Comparison of ENCODE assay signal across 9 mouse cellular contexts in genomic region chr9:44709600-44709999, GRCm38 (mm10). TPM values are rescaled to one million over a fixed set of nuclear protein-coding genes. Genes with fewer than 3 reads are reported as not detected.
DNase-seq lines count a peak whose midpoint lies in the region; ATAC-seq and TF ChIP-seq lines count a peak whose summit lies in the region.
"Had no signal": no experiment of that assay in that cellular context is flagged by ENCODE, and none has a peak within 500 bp of the region (broad histone marks: within the 10 kb centered on the region; RNA-seq: fewer than 3 reads in every experiment).

No protein-coding gene starts in this region.

- peak; percentile 61 for TF ChIP-seq CTCF in heart, postnatal 0 days (IDR thresholded peaks at IDR 0.05; ENCODE audit: low read depth)
- TF ChIP-seq CTCF in G1E (IDR thresholded peaks at IDR 0.05; ENCODE audit: low read depth, low read length), result peak; percentile 29; the same call in 1 of the 2 replicates
- TF ChIP-seq CTCF in small intestine, adult 2 months (IDR thresholded peaks at IDR 0.05; ENCODE audit: extremely low read depth, insufficient read length, insufficient replicate concordance, low read depth, low read length), result peak; percentile 55; the same call in 1 of the 2 replicates

- H3K9ac ChIP-seq in heart, postnatal 0 days (replicated peaks; ENCODE audit: low read depth, low read length), result no peak overlapping the region

- no peak overlapping the region for H3K4me3 ChIP-seq in heart, postnatal 0 days (ENCODE audit: low read depth, low read length)
- no peak overlapping the region for H3K4me3 ChIP-seq in G1E (ENCODE audit: low read depth, low read length)
- H3K4me3 ChIP-seq in small intestine, adult 2 months (ENCODE audit: low read depth, low read length), result no peak overlapping the region

- peaks cover 77% of the 10 kb centered on the region for H3K36me3 ChIP-seq in heart, postnatal 0 days (replicated peaks; ENCODE audit: control insufficient read depth, insufficient read depth, low read length)
- H3K36me3 ChIP-seq in G1E (replicated peaks), result no peaks in the 10 kb centered on the region
- peaks cover 5% of the 10 kb centered on the region for H3K36me3 ChIP-seq in small intestine, adult 2 months (ENCODE audit: control insufficient read depth, insufficient read depth, low read length)

- ATAC-seq in heart, postnatal 0 days (ENCODE audit: insufficient read depth, low read depth), result no peak
- no peak for ATAC-seq in G1E (ENCODE audit: extremely low read depth, insufficient number of reproducible peaks, low FRiP score, poor library complexity, severe bottlenecking)

- no peak for DNase-seq in heart, postnatal 0 days (ENCODE audit: low spot score)
- DNase-seq in heart, postnatal 25 days (ENCODE audit: low spot score), result no peak
- DNase-seq in 416B (ENCODE audit: low read depth) (peak; percentile 76), G1E (ENCODE audit: low spot score) (no peak)
- peak; percentile 42 to 67 for DNase-seq in heart, postnatal 14 days
- DNase-seq in spleen, postnatal 4 days (ENCODE audit: low spot score in 2 of 2), result no peak
- no peak for DNase-seq in urinary bladder, postnatal 4 days (ENCODE audit: low spot score in 2 of 2)

- no peak for TF ChIP-seq POLR2A in small intestine, adult 2 months (IDR thresholded peaks at IDR 0.05; ENCODE audit: low read depth, low read length)

- H3K9me3 ChIP-seq in heart, postnatal 0 days (replicated peaks; ENCODE audit: control insufficient read depth, low read length), result no peaks in the 10 kb centered on the region
- no peaks in the 10 kb centered on the region for H3K9me3 ChIP-seq in G1E (replicated peaks)
- H3K9me3 ChIP-seq: lung, embryonic 15.5 days had no signal

- H3K27me3 ChIP-seq in heart, postnatal 0 days (ENCODE audit: control insufficient read depth, insufficient read depth, low read length), result no peaks in the 10 kb centered on the region
- H3K27me3 ChIP-seq in G1E (ENCODE audit: insufficient read depth, low read length), result peaks cover 69% of the 10 kb centered on the region
- no peaks in the 10 kb centered on the region for H3K27me3 ChIP-seq in small intestine, adult 2 months (ENCODE audit: control insufficient read depth, insufficient read depth, low read length)
- H3K27me3 ChIP-seq: lung, embryonic 15.5 days had no signal

- 49% methylated on average over 2 of the region's 2 CpGs for WGBS in heart, postnatal 0 days
- WGBS in small intestine, adult 2 months, result 79% methylated on average over 2 of the region's 2 CpGs

- TF ChIP-seq EP300 in heart, postnatal 0 days (IDR thresholded peaks at IDR 0.05; ENCODE audit: low read depth), result no peak

- no peak overlapping the region for H3K4me2 ChIP-seq in heart, postnatal 0 days (ENCODE audit: low read depth, low read length)

- H3K4me1 ChIP-seq in heart, postnatal 0 days (ENCODE audit: control insufficient read depth, insufficient read depth), result peaks cover 5% of the 10 kb centered on the region; the same call in 1 of the 2 replicates
- peaks cover 12% of the 10 kb centered on the region for H3K4me1 ChIP-seq in G1E (ENCODE audit: insufficient read depth, low read depth, low read length)
- peaks cover 44% of the 10 kb centered on the region for H3K4me1 ChIP-seq in small intestine, adult 2 months (ENCODE audit: control insufficient read depth, insufficient read depth, insufficient read length, low read length)

- peak overlapping the region; percentile 32; the same call in 1 of the 2 replicates for H3K27ac ChIP-seq in heart, postnatal 0 days (ENCODE audit: low read depth)
- H3K27ac ChIP-seq in small intestine, adult 2 months (ENCODE audit: insufficient read depth, low read depth, low read length), result no peak overlapping the region
- H3K27ac ChIP-seq: lung, embryonic 15.5 days had no signal

- intact Hi-C loops in heart, postnatal 25 days (cut with DNase I), result loop anchor here (5.0 kb wide), 1 partner anchor 38 kb away; no protein-coding TSS in a partner anchor
- intact Hi-C loops in heart, postnatal 14 days (cut with DNase I), result loop anchor here (2.0 kb wide), 1 partner anchor 25 kb away; the partner anchor contains the start of gene Phldb1

RNA-seq across cellular contexts. Expression of gene Phldb1, which starts 25.4 kb away (rescaled TPM):
- total RNA-seq in heart, postnatal 0 days (2014; rRNA removed; ENCODE audit: low replicate concordance), result 96.0 and 138 TPM in 2 replicates
- polyA plus RNA-seq in heart, postnatal 0 days (2015; fragmentation: Nextera tagmentation; extraction: Ambion mirVana), result 25.8 and 28.0 TPM in 2 replicates
- total RNA-seq in heart, postnatal 25 days (2021), result 100 to 1,000 TPM; 115 to 121 TPM
- total RNA-seq in G1E (2014; fragmentation: Nextera tagmentation) (2.6 and 4.0 TPM in 2 replicates), G1E (2017) (6.4 and 7.4 TPM in 2 replicates)
- polyA plus RNA-seq in G1E (2012), result 8.1 and 8.8 TPM in 2 replicates
- total RNA-seq in heart, postnatal 14 days (2021), result 100 to 1,000 TPM; 124 to 132 TPM
- polyA plus RNA-seq in small intestine, adult 2 months (2012; rRNA removed), result 29.8 and 34.1 TPM in 2 replicates

RNA-seq across cellular contexts. Expression of gene Treh, which starts 36.6 kb away (rescaled TPM):
- total RNA-seq in heart, postnatal 0 days (2014; rRNA removed; ENCODE audit: low replicate concordance), result not detected in 2 replicates
- polyA plus RNA-seq in heart, postnatal 0 days (2015; fragmentation: Nextera tagmentation; extraction: Ambion mirVana), result not detected in 2 replicates
- total RNA-seq in heart, postnatal 25 days (2021), result not detected
- not detected in 2 replicates for total RNA-seq in G1E (2014; fragmentation: Nextera tagmentation)
- total RNA-seq in G1E (2017), result not detected in 2 replicates
- not detected in 2 replicates for polyA plus RNA-seq in G1E (2012)
- total RNA-seq in heart, postnatal 14 days (2021), result not detected
- 131 and 183 TPM in 2 replicates for polyA plus RNA-seq in small intestine, adult 2 months (2012; rRNA removed)
- polyA plus RNA-seq: lung, embryonic 15.5 days had no signal

RNA-seq across cellular contexts. Expression of gene Arcn1, which starts 58.0 kb away (rescaled TPM):
- total RNA-seq in heart, postnatal 0 days (2014; rRNA removed; ENCODE audit: low replicate concordance), result 71.6 and 80.1 TPM in 2 replicates
- polyA plus RNA-seq in heart, postnatal 0 days (2015; fragmentation: Nextera tagmentation; extraction: Ambion mirVana), result 69.5 and 78.3 TPM in 2 replicates
- 10 to 100 TPM; 85.4 to 85.5 TPM for total RNA-seq in heart, postnatal 25 days (2021)
- total RNA-seq in G1E (2014; fragmentation: Nextera tagmentation) (239 and 270 TPM in 2 replicates), G1E (2017) (124 and 134 TPM in 2 replicates)
- polyA plus RNA-seq in G1E (2012), result 14.5 and 16.7 TPM in 2 replicates
- 10 to 100 TPM; 80.1 to 88.6 TPM for total RNA-seq in heart, postnatal 14 days (2021)
- 19.3 and 47.9 TPM in 2 replicates for polyA plus RNA-seq in small intestine, adult 2 months (2012; rRNA removed)

RNA-seq across cellular contexts. Expression of gene Ift46, which starts 58.1 kb away (rescaled TPM):
- total RNA-seq in heart, postnatal 0 days (2014; rRNA removed; ENCODE audit: low replicate concordance), result 10.0 and 41.0 TPM in 2 replicates
- 49.5 and 60.6 TPM in 2 replicates for polyA plus RNA-seq in heart, postnatal 0 days (2015; fragmentation: Nextera tagmentation; extraction: Ambion mirVana)
- total RNA-seq in heart, postnatal 25 days (2021), result 10 to 100 TPM; 32.0 to 39.5 TPM
- total RNA-seq in G1E (2014; fragmentation: Nextera tagmentation), result 78.2 and 90.8 TPM in 2 replicates
- total RNA-seq in G1E (2017), result 32.5 and 32.8 TPM in 2 replicates
- 1.6 and 1.8 TPM in 2 replicates for polyA plus RNA-seq in G1E (2012)
- total RNA-seq in heart, postnatal 14 days (2021), result 10 to 100 TPM; 32.7 to 41.8 TPM
- 13.4 and 26.2 TPM in 2 replicates for polyA plus RNA-seq in small intestine, adult 2 months (2012; rRNA removed)

Comparison
In these comparisons a context has a peak if more than half of its experiments do, and no peak if none do; other contexts are left out.
1. DNase-seq: peak in 416B (single experiment) and heart, postnatal 14 days (2 of 2); none in heart, postnatal 0 days (single experiment), heart, postnatal 25 days (single experiment), G1E (single experiment), spleen, postnatal 4 days (0 of 2) and urinary bladder, postnatal 4 days (0 of 2).
2. RNA of gene Phldb1, which starts 25.4 kb away (total RNA-seq): 96.0 to 138 TPM in heart, postnatal 0 days, 124 to 132 TPM in heart, postnatal 14 days and 115 to 121 TPM in heart, postnatal 25 days; 2.6 to 7.4 TPM in G1E; every median in the first group is over 10 times any median in the second.
3. Peak in every context shown above with its lines, with median percentiles within 50 percentile points of each other: CTCF ChIP-seq.